Mouse (Mus musculus): Measurements from ENCODE around the gene Gtf2a2. TPM values are rescaled to one million over a fixed set of nuclear protein-coding genes. Genes with fewer than 3 reads are reported as not detected.

The Gtf2a2 gene
- 71.1 TPM for polyA plus RNA-seq (2012; fragmentation: generic; extraction: Trizol)

GRCm38 (mm10) chr9:70012408-70012901 lies at the start of gene Gtf2a2:
Gene Gtf2a2, plus strand, starts transcription at chr9:70012550.
- H3K79me2 ChIP-seq (ENCODE audit: control insufficient read depth, insufficient read depth): peaks cover 32% of the 10 kb centered on the region
- peak within 1 kb of the TSS; percentile 95 for H3K4me2 ChIP-seq (ENCODE audit: low read depth)
- H3ac ChIP-seq (ENCODE audit: control insufficient read depth, insufficient read length): peak within 1 kb of the TSS; percentile 55
- H3K4me3 ChIP-seq: peak within 1 kb of the TSS; percentile 67
- TF ChIP-seq POLR2AphosphoS2 (IDR thresholded peaks at IDR 0.05; ENCODE audit: insufficient read length, low read depth) (peak; percentile 98), MAX (IDR thresholded peaks at IDR 0.05; ENCODE audit: low read depth) (no peak), MYOD1 (IDR thresholded peaks at IDR 0.05; ENCODE audit: control insufficient read depth in 1 of 3, insufficient read length in 2 of 3, low read depth in 2 of 3) (peak in 1 of 3 experiments; percentile 26), POLR2A (IDR thresholded peaks at IDR 0.05; ENCODE audit: insufficient read length, low read depth) (peak; percentile 70), MYOG (IDR thresholded peaks at IDR 0.05; ENCODE audit: control insufficient read depth in 1 of 3, insufficient read depth in 1 of 3, insufficient read length in 2 of 3, low read depth in 2 of 3) (peak in 1 of 3 experiments; percentile 0)
- no peaks in the 10 kb centered on the region for H3K27me3 ChIP-seq (ENCODE audit: control insufficient read depth, insufficient read depth, insufficient read length)
- peaks cover 44% of the 10 kb centered on the region for H3K36me3 ChIP-seq (ENCODE audit: control insufficient read depth, insufficient read depth)

- Histone ChIP-seq H3K4me2 (ENCODE audit: low read depth) (no peak overlapping the region), H3K79me2 (ENCODE audit: control insufficient read depth, insufficient read depth) (no peaks in the 10 kb centered on the region), H3K36me3 (ENCODE audit: control insufficient read depth, insufficient read depth) (no peaks in the 10 kb centered on the region), H3ac (ENCODE audit: control insufficient read depth, insufficient read length) (no peak overlapping the region), H3K27me3 (ENCODE audit: control insufficient read depth, insufficient read depth, insufficient read length) (peaks cover 11% of the 10 kb centered on the region), H3K4me3 (no peak overlapping the region)
- no peak for TF ChIP-seq MAX (IDR thresholded peaks at IDR 0.05; ENCODE audit: low read depth)
- no peak for TF ChIP-seq REST (IDR thresholded peaks at IDR 0.05; ENCODE audit: insufficient read depth, insufficient read length)
- TF ChIP-seq POLR2A (IDR thresholded peaks at IDR 0.05; ENCODE audit: insufficient read length, low read depth): no peak
- TF ChIP-seq MYOG (IDR thresholded peaks at IDR 0.05; ENCODE audit: control insufficient read depth in 1 of 3, insufficient read depth in 1 of 3, insufficient read length in 2 of 3, low read depth in 2 of 3): no peak
- no peak for TF ChIP-seq E2F4 (IDR thresholded peaks at IDR 0.05; ENCODE audit: insufficient read depth)
- TF ChIP-seq SRF (IDR thresholded peaks at IDR 0.05; ENCODE audit: control insufficient read depth, insufficient read length, low read depth): no peak
- no peak for TF ChIP-seq MYOD1 (IDR thresholded peaks at IDR 0.05; ENCODE audit: control insufficient read depth in 1 of 3, insufficient read length in 2 of 3, low read depth in 2 of 3)
- TF ChIP-seq CEBPB (IDR thresholded peaks at IDR 0.05; ENCODE audit: insufficient read depth, poor library complexity, severe bottlenecking): no peak
- TF ChIP-seq TCF12 (IDR thresholded peaks at IDR 0.05; ENCODE audit: insufficient read depth, poor library complexity, severe bottlenecking): no peak
- no peak for TF ChIP-seq TCF3 (IDR thresholded peaks at IDR 0.05; ENCODE audit: insufficient read length, low read depth)
- TF ChIP-seq USF1 (IDR thresholded peaks at IDR 0.05; ENCODE audit: low read depth): no peak
- no peak for TF ChIP-seq POLR2AphosphoS2 (IDR thresholded peaks at IDR 0.05; ENCODE audit: insufficient read length, low read depth)
Observed at GRCm38 (mm10) chr9:69964370-69964769, 48.0 kb upstream of the Gtf2a2 start.

- H3K27me3 ChIP-seq (ENCODE audit: control insufficient read depth, insufficient read depth, insufficient read length): peaks cover 17% of the 10 kb centered on the region
Observed at GRCm38 (mm10) chr9:69985526-69985925, 26.8 kb upstream of the Gtf2a2 start.

GRCm38 (mm10) chr9:69986063-69986462 lies 26.3 kb upstream of the Gtf2a2 start:
- H3ac ChIP-seq (ENCODE audit: control insufficient read depth, insufficient read length): no peak overlapping the region
- TF ChIP-seq USF1 (IDR thresholded peaks at IDR 0.05; ENCODE audit: low read depth) (no peak), SRF (IDR thresholded peaks at IDR 0.05; ENCODE audit: control insufficient read depth, insufficient read length, low read depth) (no peak), E2F4 (IDR thresholded peaks at IDR 0.05; ENCODE audit: insufficient read depth) (no peak), TCF3 (IDR thresholded peaks at IDR 0.05; ENCODE audit: insufficient read length, low read depth) (no peak), TCF12 (IDR thresholded peaks at IDR 0.05; ENCODE audit: insufficient read depth, poor library complexity, severe bottlenecking) (no peak), MYOG (IDR thresholded peaks at IDR 0.05; ENCODE audit: control insufficient read depth in 1 of 3, insufficient read depth in 1 of 3, insufficient read length in 2 of 3, low read depth in 2 of 3) (no peak), POLR2A (IDR thresholded peaks at IDR 0.05; ENCODE audit: insufficient read length, low read depth) (no peak), CEBPB (IDR thresholded peaks at IDR 0.05; ENCODE audit: insufficient read depth, poor library complexity, severe bottlenecking) (no peak), REST (IDR thresholded peaks at IDR 0.05; ENCODE audit: insufficient read depth, insufficient read length) (no peak), MYOD1 (IDR thresholded peaks at IDR 0.05; ENCODE audit: control insufficient read depth in 1 of 3, insufficient read length in 2 of 3, low read depth in 2 of 3) (no peak), POLR2AphosphoS2 (IDR thresholded peaks at IDR 0.05; ENCODE audit: insufficient read length, low read depth) (no peak), MAX (IDR thresholded peaks at IDR 0.05; ENCODE audit: low read depth) (no peak)
- no peak overlapping the region for H3K4me3 ChIP-seq
- H3K4me2 ChIP-seq (ENCODE audit: low read depth): no peak overlapping the region
- H3K36me3 ChIP-seq (ENCODE audit: control insufficient read depth, insufficient read depth): no peaks in the 10 kb centered on the region
- H3K79me2 ChIP-seq (ENCODE audit: control insufficient read depth, insufficient read depth): peaks cover 15% of the 10 kb centered on the region
- H3K27me3 ChIP-seq (ENCODE audit: control insufficient read depth, insufficient read depth, insufficient read length): peaks cover 17% of the 10 kb centered on the region

More at GRCm38 (mm10) chr9:69985526-69985925, 26.8 kb upstream of the Gtf2a2 start:
- Histone ChIP-seq H3K4me2 (ENCODE audit: low read depth) (no peak overlapping the region), H3K4me3 (no peak overlapping the region), H3K79me2 (ENCODE audit: control insufficient read depth, insufficient read depth) (peaks cover 10% of the 10 kb centered on the region), H3K36me3 (ENCODE audit: control insufficient read depth, insufficient read depth) (no peaks in the 10 kb centered on the region), H3ac (ENCODE audit: control insufficient read depth, insufficient read length) (no peak overlapping the region)
- TF ChIP-seq MYOG (IDR thresholded peaks at IDR 0.05; ENCODE audit: control insufficient read depth in 1 of 3, insufficient read depth in 1 of 3, insufficient read length in 2 of 3, low read depth in 2 of 3) (no peak), USF1 (IDR thresholded peaks at IDR 0.05; ENCODE audit: low read depth) (no peak), MYOD1 (IDR thresholded peaks at IDR 0.05; ENCODE audit: control insufficient read depth in 1 of 3, insufficient read length in 2 of 3, low read depth in 2 of 3) (no peak), TCF3 (IDR thresholded peaks at IDR 0.05; ENCODE audit: insufficient read length, low read depth) (no peak), POLR2AphosphoS2 (IDR thresholded peaks at IDR 0.05; ENCODE audit: insufficient read length, low read depth) (no peak), E2F4 (IDR thresholded peaks at IDR 0.05; ENCODE audit: insufficient read depth) (no peak), REST (IDR thresholded peaks at IDR 0.05; ENCODE audit: insufficient read depth, insufficient read length) (no peak), SRF (IDR thresholded peaks at IDR 0.05; ENCODE audit: control insufficient read depth, insufficient read length, low read depth) (no peak), CEBPB (IDR thresholded peaks at IDR 0.05; ENCODE audit: insufficient read depth, poor library complexity, severe bottlenecking) (no peak), MAX (IDR thresholded peaks at IDR 0.05; ENCODE audit: low read depth) (no peak), POLR2A (IDR thresholded peaks at IDR 0.05; ENCODE audit: insufficient read length, low read depth) (no peak), TCF12 (IDR thresholded peaks at IDR 0.05; ENCODE audit: insufficient read depth, poor library complexity, severe bottlenecking) (no peak)

Data from myocyte (in vitro differentiated cells).